Mouse (Mus musculus) hindbrain, postnatal 0 days (tissue): ENCODE measurements at regions not wholly inside any gene's neighbourhood (a gene's known extent, or its start where the extent isn't known, plus 50 kb on each side); places are given as distances from the start of the nearest gene placed in this dataset.

ENCODE experiments used
- ATAC-seq: fragments of 200-750 bp; cut with Nextera tagmentation; 2 replicates; pipeline ENCODE4 v1.8.0; 2017; ENCODE audit warnings: mild to moderate bottlenecking, moderate TSS enrichment, moderate library complexity
- DNase-seq: peaks from one replicate; pipeline ENCODE4 v3.0.0-alpha.2; 2015; ENCODE audit warnings: low spot score
- H3K27ac ChIP-seq: fragments of 300-500 bp; sonication (generic); 2 replicates; pipeline ENCODE4 v1.5.1; 2014; ENCODE audit warnings: mild to moderate bottlenecking
- H3K27me3 ChIP-seq: fragments of 300-500 bp; sonication (generic); 2 replicates; pipeline ENCODE4 v1.6.1; 2014; ENCODE audit warnings: low read length, mixed read lengths; ENCODE audit not compliant: insufficient read depth
- H3K36me3 ChIP-seq: fragments of 300-500 bp; sonication (generic); 2 replicates; pipeline ENCODE4 v1.6.1; 2014; ENCODE audit warnings: low read length, mixed read lengths; ENCODE audit not compliant: insufficient read depth
- H3K4me1 ChIP-seq: fragments of 300-500 bp; sonication (generic); 2 replicates; pipeline ENCODE4 v1.6.1; 2014; ENCODE audit warnings: antibody characterized with exemption, low read length, mixed read lengths; ENCODE audit not compliant: insufficient read depth
- H3K4me2 ChIP-seq: fragments of 300-500 bp; sonication (generic); 2 replicates; pipeline ENCODE4 v1.6.1; 2014; ENCODE audit warnings: low read depth, mild to moderate bottlenecking, low read length, moderate library complexity, mixed read lengths
- H3K4me3 ChIP-seq: fragments of 300-500 bp; sonication (generic); 2 replicates; pipeline ENCODE4 v1.5.1; 2014; ENCODE audit warnings: low read length
- H3K9ac ChIP-seq: fragments of 300-500 bp; sonication (generic); replicated peaks from 2 replicates; pipeline ENCODE4 v1.6.1; 2014; ENCODE audit warnings: mild to moderate bottlenecking, low read length, moderate library complexity, mixed read lengths
- H3K9me3 ChIP-seq: fragments of 300-500 bp; sonication (generic); 2 replicates; pipeline ENCODE4 v1.6.1; 2016; ENCODE audit warnings: low read length, mixed read lengths
- CTCF ChIP-seq: IDR thresholded peaks from 2 replicates; pipeline ENCODE4 v1.5.1; 2016; ENCODE audit warnings: antibody characterized with exemption, control low read depth, low read depth
- WGBS: fragments of 180-500 bp; shearing (Covaris S2); extraction: QIAGEN DNeasy Blood & Tissue Kit; methylation state at CpG from one replicate; pipeline ENCODE4 v1.1.7; 2014; 5-methylcytosine and 5-hydroxymethylcytosine counted together

DNA sequence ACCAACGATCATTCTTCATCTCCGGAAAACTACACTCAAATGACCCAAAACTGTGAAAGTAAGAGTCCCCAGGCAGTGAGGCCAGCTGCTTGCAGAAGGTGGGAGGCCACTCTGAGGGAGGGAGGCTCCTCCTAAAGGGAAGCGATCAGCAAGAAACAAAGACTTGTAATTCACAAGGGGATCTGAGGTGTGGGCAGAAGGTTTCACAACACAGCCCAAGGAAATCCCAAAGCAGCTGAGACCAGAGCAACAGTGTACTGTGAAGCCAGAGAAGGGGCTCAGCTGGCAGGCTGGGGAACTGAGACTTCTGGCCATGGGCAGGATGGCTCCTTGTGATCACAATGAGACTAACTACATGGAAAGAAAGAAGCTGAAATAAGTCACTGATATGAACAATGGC, 93.8 kb downstream of the Aipl1 start:
- no peak overlapping the region for H3K9ac ChIP-seq
- DNase-seq (no peak), ATAC-seq (no peak)
- no peaks in the 10 kb centered on the region for H3K36me3 ChIP-seq
- H3K4me2 ChIP-seq, result no peak overlapping the region
- H3K9me3 ChIP-seq, result no peaks in the 10 kb centered on the region
- no peak overlapping the region for H3K27ac ChIP-seq
- 39% methylated on average over 3 of the region's 3 CpGs for WGBS
- no peaks in the 10 kb centered on the region for H3K4me1 ChIP-seq
- no peak overlapping the region for H3K4me3 ChIP-seq
- H3K27me3 ChIP-seq, result no peaks in the 10 kb centered on the region
- TF ChIP-seq CTCF, result no peak

DNA sequence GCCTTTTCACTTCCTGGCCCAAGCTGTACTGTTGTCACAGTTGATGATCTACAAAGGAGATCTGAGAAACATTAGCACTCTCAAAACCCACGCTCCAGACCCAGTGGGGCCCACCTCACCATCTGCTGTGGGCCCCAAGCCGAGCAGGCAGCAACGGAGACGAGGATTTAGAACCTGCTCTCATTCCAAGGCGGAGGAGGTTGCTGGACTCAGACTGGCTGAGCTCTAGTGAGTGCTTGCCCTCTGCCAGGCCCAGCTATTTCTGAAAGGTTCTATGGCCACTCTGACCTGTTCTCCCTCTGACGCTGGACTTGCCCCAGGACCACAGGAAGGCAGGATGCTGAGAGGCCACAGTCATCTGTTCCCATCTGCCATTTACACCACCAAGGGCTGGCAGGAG, 98.2 kb downstream of the Aipl1 start:
- Histone ChIP-seq H3K27me3 (no peaks in the 10 kb centered on the region), H3K4me2 (no peak overlapping the region), H3K36me3 (no peaks in the 10 kb centered on the region), H3K4me3 (no peak overlapping the region), H3K27ac (no peak overlapping the region), H3K4me1 (no peaks in the 10 kb centered on the region), H3K9me3 (no peaks in the 10 kb centered on the region), H3K9ac (no peak overlapping the region)
- TF ChIP-seq CTCF, result no peak
- no peak for DNase-seq
- 73% methylated on average over 6 of the region's 6 CpGs for WGBS
- no peak for ATAC-seq

DNA sequence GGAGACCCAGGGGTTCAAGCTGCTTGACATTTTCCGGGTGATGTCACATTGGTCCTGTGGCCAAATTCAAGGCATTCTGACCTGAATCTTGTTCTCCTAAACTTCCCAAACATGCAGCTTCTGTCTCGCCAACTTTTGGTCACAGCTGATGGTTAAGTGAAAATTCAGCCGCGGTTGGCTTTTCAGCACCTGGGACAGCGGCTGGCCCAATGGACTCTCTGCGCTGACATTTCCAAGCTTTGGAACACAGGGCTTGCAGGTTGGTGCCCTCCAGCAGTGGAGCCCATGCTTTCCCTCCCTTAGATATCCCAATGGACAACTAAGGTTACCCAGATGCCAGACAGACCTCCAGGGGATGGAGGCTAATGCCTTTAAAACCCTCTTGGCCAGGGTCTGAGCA, 100.2 kb downstream of the Aipl1 start:
- H3K9me3 ChIP-seq, result no peaks in the 10 kb centered on the region
- no peak overlapping the region for H3K27ac ChIP-seq
- no peaks in the 10 kb centered on the region for H3K36me3 ChIP-seq
- TF ChIP-seq CTCF, result no peak
- ATAC-seq (no peak), DNase-seq (no peak)
- H3K4me2 ChIP-seq, result no peak overlapping the region
- no peak overlapping the region for H3K9ac ChIP-seq
- no peak overlapping the region for H3K4me3 ChIP-seq
- no peaks in the 10 kb centered on the region for H3K4me1 ChIP-seq
- 35% methylated on average over 6 of the region's 6 CpGs for WGBS
- H3K27me3 ChIP-seq, result no peaks in the 10 kb centered on the region

DNA sequence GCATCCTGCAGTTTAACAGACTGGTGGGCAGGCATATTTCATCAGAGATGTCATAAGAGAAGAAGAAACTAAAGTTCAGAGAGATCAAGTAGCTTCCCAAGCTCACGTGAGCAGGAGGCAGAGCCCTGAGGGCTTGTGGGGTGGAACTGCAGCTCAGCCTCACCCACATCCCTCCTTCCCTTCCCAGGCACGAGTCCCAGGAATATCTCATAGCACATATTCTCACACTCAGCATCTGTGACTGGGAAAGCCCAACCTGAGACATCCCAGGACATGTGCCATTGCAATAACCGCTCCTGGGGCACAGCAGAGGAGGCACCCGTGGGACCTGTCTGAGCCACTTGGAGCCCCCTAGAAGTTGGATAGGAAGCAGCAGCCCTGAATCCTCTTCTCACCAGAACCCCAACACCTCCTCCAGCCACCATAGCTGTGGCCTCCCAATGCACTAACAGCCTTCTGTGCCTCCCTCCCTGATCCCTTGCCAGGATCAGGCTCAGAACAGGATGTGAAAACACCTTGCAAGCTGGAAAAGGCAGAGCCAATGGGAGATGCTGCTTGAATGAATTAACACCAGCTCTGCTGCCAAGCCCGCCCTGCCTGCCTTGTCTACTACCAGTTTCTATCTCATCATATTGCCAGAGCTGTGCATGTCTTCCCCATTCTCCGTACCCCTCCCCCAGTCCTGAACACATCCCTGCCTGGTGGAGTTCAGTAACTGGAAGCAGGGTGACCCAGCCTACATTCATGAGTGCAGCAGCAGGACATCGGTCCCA, 107.4 kb downstream of the Aipl1 start:
- Histone ChIP-seq H3K4me1 (no peaks in the 10 kb centered on the region), H3K9ac (no peak overlapping the region), H3K9me3 (no peaks in the 10 kb centered on the region), H3K27me3 (no peaks in the 10 kb centered on the region), H3K36me3 (no peaks in the 10 kb centered on the region), H3K4me3 (no peak overlapping the region), H3K27ac (no peak overlapping the region), H3K4me2 (no peak overlapping the region)
- ATAC-seq (no peak), DNase-seq (peak; percentile 10)
- WGBS, result 76% methylated on average over 7 of the region's 7 CpGs
- no peak for TF ChIP-seq CTCF

DNA sequence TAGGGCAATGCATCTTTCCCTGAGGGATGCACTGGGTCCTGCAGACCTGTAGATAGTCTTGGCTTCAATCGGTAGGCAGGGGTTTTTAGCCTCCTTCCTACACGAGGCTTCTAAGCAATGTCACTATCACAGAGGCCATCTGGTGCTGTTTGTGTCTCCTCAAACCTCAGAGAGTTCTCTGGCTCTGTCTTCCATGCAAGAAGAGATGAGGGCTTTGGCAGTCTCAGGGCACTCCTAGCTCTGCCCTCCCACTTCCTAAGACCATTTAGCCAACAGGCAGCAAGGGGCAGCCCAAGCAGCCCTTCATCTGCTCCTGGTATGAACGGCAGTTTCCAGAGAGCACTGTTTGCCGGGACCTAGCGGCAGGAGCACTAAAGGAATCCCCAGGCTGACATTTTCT, 122.6 kb downstream of the Aipl1 start:
- no peak overlapping the region for H3K4me3 ChIP-seq
- H3K9me3 ChIP-seq, result no peaks in the 10 kb centered on the region
- H3K4me1 ChIP-seq, result no peaks in the 10 kb centered on the region
- H3K36me3 ChIP-seq, result no peaks in the 10 kb centered on the region
- H3K4me2 ChIP-seq, result no peak overlapping the region
- DNase-seq (no peak), ATAC-seq (no peak)
- no peaks in the 10 kb centered on the region for H3K27me3 ChIP-seq
- H3K27ac ChIP-seq, result no peak overlapping the region
- WGBS, result 48% methylated on average over 5 of the region's 5 CpGs
- no peak overlapping the region for H3K9ac ChIP-seq
- no peak for TF ChIP-seq CTCF

- Histone ChIP-seq H3K4me3 (no peak overlapping the region), H3K9ac (no peak overlapping the region), H3K27me3 (no peaks in the 10 kb centered on the region), H3K4me2 (no peak overlapping the region), H3K4me1 (no peaks in the 10 kb centered on the region), H3K9me3 (no peaks in the 10 kb centered on the region), H3K36me3 (no peaks in the 10 kb centered on the region), H3K27ac (no peak overlapping the region)
- TF ChIP-seq CTCF, result no peak
- 91% methylated on average over 5 of the region's 5 CpGs for WGBS
- DNase-seq (no peak), ATAC-seq (no peak)
These were observed 124.7 kb downstream of the Aipl1 start for GRCm38 (mm10) chr11:71912626-71913025.

DNA sequence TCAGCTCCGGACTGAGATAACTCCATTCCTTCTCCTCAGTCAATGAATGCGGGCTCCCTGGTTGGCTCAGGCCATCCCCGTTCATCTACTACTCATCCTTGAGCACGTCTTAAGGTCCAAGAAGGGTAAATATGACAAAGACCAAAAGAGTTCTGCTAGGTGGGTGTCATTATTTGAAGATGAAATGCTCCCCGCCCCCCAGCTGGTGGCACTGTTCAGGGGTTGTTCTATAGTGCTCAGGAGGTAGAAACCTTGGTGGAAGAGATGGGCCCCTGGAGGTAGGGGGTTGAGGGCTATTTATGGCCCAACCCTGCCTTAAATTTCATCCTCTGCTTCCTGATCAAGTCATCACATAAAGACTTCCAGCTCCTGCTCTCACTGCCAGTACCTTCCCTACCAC, 126.0 kb downstream of the Aipl1 start:
- Histone ChIP-seq H3K4me1 (no peaks in the 10 kb centered on the region), H3K27ac (no peak overlapping the region), H3K9me3 (no peaks in the 10 kb centered on the region), H3K27me3 (no peaks in the 10 kb centered on the region), H3K36me3 (no peaks in the 10 kb centered on the region), H3K9ac (no peak overlapping the region), H3K4me3 (no peak overlapping the region), H3K4me2 (no peak overlapping the region)
- WGBS, result 89% methylated on average over 5 of the region's 5 CpGs
- ATAC-seq (no peak), DNase-seq (no peak)
- no peak for TF ChIP-seq CTCF
